Mouse (Mus musculus) pancreas, adult 10 weeks (tissue): ENCODE measurements around the gene Aspm. TPM values are rescaled to one million over a fixed set of nuclear protein-coding genes. Genes with fewer than 3 reads are reported as not detected.

Experiments used
- polyA plus RNA-seq: library from polyadenylated mRNA; stranded (reverse); fragments of 350-450 nt; fragmentation: Illumina TruSeq; extraction: RNeasy Lipid Tissue Mini Kit (QIAGEN cat#74804); gene quantifications from one replicate; pipeline ENCODE4 v1.2.3, GENCODE M21; 2015; ENCODE audit warnings: low read depth, low replicate concordance; ENCODE audit not compliant: insufficient read depth

Aspm gene
- polyA plus RNA-seq, result not detected

GRCm38 (mm10) chr1:139454340-139455225 is at the start of gene Aspm:
TSS of gene Aspm (plus strand) at chr1:139454772.

DNA sequence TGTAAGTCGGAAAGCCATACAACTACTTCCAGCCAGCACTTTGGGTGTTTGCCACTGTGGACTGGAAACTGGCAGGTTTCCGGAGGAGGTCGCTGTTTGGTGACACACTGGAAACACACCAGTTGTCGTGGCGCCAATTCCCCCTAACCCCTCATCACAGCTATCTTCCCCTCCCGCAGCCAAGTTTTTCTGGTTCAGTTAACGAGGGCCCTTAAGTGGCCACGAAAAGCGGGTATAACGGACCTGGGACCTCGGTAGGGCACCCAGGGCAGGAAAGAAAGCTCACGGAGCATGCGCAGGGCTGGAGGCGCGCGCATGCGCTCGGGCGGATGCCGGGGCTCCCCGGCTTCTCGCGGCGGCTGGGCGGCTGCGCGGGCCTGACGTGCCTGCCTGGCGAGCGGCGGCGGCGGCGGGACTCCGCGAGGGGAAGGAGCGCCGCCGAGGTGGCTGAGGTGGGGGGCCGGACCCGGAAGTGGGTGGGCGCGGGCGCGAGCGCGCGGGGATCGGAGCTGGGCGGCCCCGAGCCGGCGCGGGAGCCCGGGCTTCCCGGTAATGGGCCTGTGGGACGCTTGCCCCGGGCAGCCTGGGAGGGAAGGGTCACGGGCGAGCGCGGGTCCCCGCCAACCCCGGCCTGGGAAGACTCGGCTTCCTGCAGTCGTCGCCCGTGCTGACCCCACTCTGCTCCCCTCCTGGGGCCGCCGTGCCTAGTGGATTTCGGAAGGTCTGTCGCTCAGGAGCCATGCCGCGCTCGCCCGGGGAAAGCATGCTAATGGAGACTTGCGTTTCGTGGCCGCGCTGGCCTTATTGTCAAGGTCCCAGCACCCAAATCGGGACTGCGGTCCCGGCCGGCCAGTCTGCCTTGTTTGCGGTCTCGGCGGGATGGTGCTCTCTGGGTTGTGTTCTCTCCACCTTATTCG is 32.4 kb upstream of the Aspm start, which contains the start of gene Zbtb41:
Gene Zbtb41 (plus strand): TSS at position 414 of the 917 bp plus-strand sequence.

DNA sequence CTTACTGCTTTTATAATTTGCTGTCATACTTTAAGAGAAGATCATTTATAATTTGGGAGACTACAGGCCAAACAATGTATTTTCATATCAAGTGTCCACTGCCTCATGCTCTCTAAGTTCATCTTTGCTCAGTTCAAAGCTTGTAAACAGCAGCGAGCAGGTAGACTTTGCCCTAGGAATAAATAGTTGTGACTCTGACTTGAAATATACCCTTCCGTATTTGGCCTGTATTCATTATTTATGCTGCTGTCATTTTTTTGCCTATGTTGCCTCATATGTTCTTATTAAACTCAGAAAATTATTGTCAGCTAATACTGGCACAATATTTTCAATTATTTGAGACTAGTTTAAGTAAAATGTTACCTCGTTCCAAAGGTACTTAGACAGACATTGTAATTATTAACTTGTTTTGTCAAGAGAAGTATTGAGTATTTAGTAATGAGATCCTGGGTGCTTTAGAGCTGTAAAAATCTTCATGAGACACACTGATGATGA is 46.7 kb downstream of the Aspm start, which contains the start of gene F13b:
Gene F13b (plus strand): TSS at position 445 of the 495 bp plus-strand sequence.

Other genes starting within 250 kb of the Aspm start
- gene Crb1, start 77.7 kb upstream of the Aspm start, polyA plus RNA-seq, result 0.30 TPM
- 2.3 TPM for gene Zbtb41, start 32.5 kb upstream of the Aspm start, polyA plus RNA-seq
- gene F13b, start 46.9 kb downstream of the Aspm start, polyA plus RNA-seq, result not detected
- not detected for gene Cfhr1, start 105.5 kb downstream of the Aspm start, polyA plus RNA-seq